Mouse (Mus musculus) testis, adult 2 months (tissue): ENCODE data around the gene Aox3.

Experiments
- CTCF ChIP-seq: fragments of 200-500 bp; IDR thresholded peaks from 2 replicates; pipeline ENCODE4 v1.5.1; 2012; ENCODE audit warnings: low read depth, mild to moderate bottlenecking, inconsistent platforms, low read length, moderate library complexity; ENCODE audit not compliant: control insufficient read depth, insufficient read depth, insufficient replicate concordance
- POLR2A ChIP-seq: fragments of 200-500 bp; IDR thresholded peaks from 2 replicates; pipeline ENCODE4 v1.6.1; 2012; ENCODE audit warnings: low read depth, mild to moderate bottlenecking, inconsistent platforms, low read length, moderate library complexity; ENCODE audit not compliant: control insufficient read depth

- TF ChIP-seq POLR2A (no peak), CTCF (no peak)
Measured at GRCm38 (mm10) chr1:58090191-58090590, 22.7 kb upstream of the Aox3 start.
